Mouse (Mus musculus): ENCODE measurements around the gene Zfhx3. TPM values are rescaled to one million over a fixed set of nuclear protein-coding genes. Genes with fewer than 3 reads are reported as not detected.

Zfhx3 gene
- total and polyA plus RNA-seq, 3 experiments, result 0.11 to 0.30 TPM; not detected in 1

DNA sequence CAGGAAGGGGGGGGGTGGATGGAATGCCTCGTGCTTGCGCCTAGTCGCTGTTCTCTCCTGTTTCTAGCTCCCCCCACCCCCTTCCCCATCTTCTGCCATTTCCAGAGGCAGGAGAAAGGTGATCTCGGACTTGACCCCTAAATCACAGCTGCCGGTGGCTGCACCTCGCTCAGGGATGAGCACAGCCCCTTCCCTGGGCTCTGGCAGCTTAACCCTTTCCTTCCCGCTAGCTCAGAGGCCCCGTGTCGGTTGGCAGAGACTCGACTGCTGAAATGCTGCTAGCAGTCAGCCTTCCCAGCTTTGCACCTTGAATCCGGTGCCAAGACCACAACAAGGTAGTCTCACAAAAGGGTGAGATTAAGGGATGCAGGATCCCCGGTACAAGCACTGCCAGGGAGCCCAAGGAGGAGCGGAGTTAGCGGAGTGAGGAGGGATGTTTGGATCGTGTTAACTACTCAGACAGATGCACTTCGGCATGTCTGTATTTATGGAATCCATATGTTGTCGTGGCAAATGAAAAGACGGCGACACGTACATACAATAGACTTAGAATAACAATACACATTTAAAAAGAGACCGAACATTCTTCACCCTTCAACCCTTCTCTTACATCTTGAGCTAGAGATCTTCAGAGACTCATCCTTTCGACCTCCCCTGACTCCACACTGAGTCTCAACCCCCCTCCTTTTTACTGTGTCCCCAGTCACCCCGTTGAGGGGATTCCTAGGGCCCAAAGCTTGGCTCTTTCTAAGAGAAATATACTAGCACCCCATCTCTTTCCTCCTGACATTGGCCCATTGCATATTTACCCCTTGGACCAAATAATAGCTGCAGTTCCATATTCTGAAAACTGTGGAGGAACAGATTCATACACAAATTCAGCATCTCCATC lies 757.3 kb downstream of the Zfhx3 start:
- no peaks in the 10 kb centered on the region for H3K4me1 ChIP-seq (ENCODE audit: insufficient read depth, low read depth, low read length)
- DNase-seq (ENCODE audit: low spot score) (no peak), ATAC-seq (ENCODE audit: extremely low read depth, insufficient number of reproducible peaks, low FRiP score, poor library complexity, severe bottlenecking) (no peak)
- no peak overlapping the region for H3K4me3 ChIP-seq (ENCODE audit: low read depth, low read length)
- peaks cover 50% of the 10 kb centered on the region for H3K9me3 ChIP-seq (replicated peaks)
- TF ChIP-seq TAL1 (conservative IDR thresholded peaks at IDR 0.05; ENCODE audit: low read depth, low read length) (no peak), GATA1 (IDR thresholded peaks at IDR 0.05; ENCODE audit: borderline replicate concordance, low read length) (no peak), GATA2 (IDR thresholded peaks at IDR 0.05; ENCODE audit: borderline replicate concordance, low read depth, low read length) (no peak), CTCF (IDR thresholded peaks at IDR 0.05; ENCODE audit: low read depth, low read length) (no peak), POLR2AphosphoS5 (IDR thresholded peaks at IDR 0.05; ENCODE audit: insufficient replicate concordance, low read depth, low read length) (no peak)
- no peaks in the 10 kb centered on the region for H3K36me3 ChIP-seq (replicated peaks)
- H3K27me3 ChIP-seq (ENCODE audit: insufficient read depth, low read length), result no peaks in the 10 kb centered on the region

- Histone ChIP-seq H3K27me3 (ENCODE audit: insufficient read depth, low read length) (no peaks in the 10 kb centered on the region), H3K4me1 (ENCODE audit: insufficient read depth, low read depth, low read length) (no peaks in the 10 kb centered on the region), H3K9me3 (replicated peaks) (peaks cover 34% of the 10 kb centered on the region), H3K36me3 (replicated peaks) (no peaks in the 10 kb centered on the region), H3K4me3 (ENCODE audit: low read depth, low read length) (no peak overlapping the region)
- TF ChIP-seq CTCF (IDR thresholded peaks at IDR 0.05; ENCODE audit: low read depth, low read length), result no peak
- no peak for TF ChIP-seq TAL1 (conservative IDR thresholded peaks at IDR 0.05; ENCODE audit: low read depth, low read length)
- DNase-seq (ENCODE audit: low spot score) (no peak), ATAC-seq (ENCODE audit: extremely low read depth, insufficient number of reproducible peaks, low FRiP score, poor library complexity, severe bottlenecking) (no peak)
Measured at GRCm38 (mm10) chr8:108701381-108702175, 759.1 kb downstream of the Zfhx3 start.

DNA sequence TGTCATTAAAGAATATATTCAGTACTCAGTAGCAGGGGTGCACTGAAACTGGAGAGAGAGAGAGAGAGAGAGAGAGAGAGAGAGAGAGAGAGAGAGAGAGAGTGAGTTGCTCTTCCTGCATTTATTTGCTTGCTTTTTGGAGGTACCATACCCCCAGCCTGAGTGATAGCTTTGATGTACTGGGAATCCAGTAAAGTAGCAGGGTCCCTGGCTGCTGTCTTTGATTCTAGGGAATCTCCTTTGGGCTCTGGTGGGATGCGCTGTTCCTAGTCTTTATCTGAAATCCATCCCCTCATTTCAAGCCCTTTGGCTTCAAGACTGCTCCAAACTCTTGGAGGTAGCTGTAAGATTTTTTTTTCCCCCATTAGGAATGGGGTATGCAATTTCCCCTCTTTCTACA lies 759.8 kb downstream of the Zfhx3 start:
- H3K4me3 ChIP-seq (ENCODE audit: low read depth, low read length), result no peak overlapping the region
- no peaks in the 10 kb centered on the region for H3K36me3 ChIP-seq (replicated peaks)
- no peaks in the 10 kb centered on the region for H3K27me3 ChIP-seq (ENCODE audit: insufficient read depth, low read length)
- H3K4me1 ChIP-seq (ENCODE audit: insufficient read depth, low read depth, low read length), result no peaks in the 10 kb centered on the region
- TF ChIP-seq POLR2AphosphoS5 (IDR thresholded peaks at IDR 0.05; ENCODE audit: insufficient replicate concordance, low read depth, low read length) (no peak), TAL1 (conservative IDR thresholded peaks at IDR 0.05; ENCODE audit: low read depth, low read length) (no peak), GATA2 (IDR thresholded peaks at IDR 0.05; ENCODE audit: borderline replicate concordance, low read depth, low read length) (no peak), GATA1 (IDR thresholded peaks at IDR 0.05; ENCODE audit: borderline replicate concordance, low read length) (no peak), CTCF (IDR thresholded peaks at IDR 0.05; ENCODE audit: low read depth, low read length) (no peak)
- H3K9me3 ChIP-seq (replicated peaks), result peaks cover 36% of the 10 kb centered on the region
- no peak for DNase-seq (ENCODE audit: low spot score)
- ATAC-seq (ENCODE audit: extremely low read depth, insufficient number of reproducible peaks, low FRiP score, poor library complexity, severe bottlenecking), result no peak

GRCm38 (mm10) chr8:108705751-108706150 lies 763.3 kb downstream of the Zfhx3 start:
- ATAC-seq (ENCODE audit: extremely low read depth, insufficient number of reproducible peaks, low FRiP score, poor library complexity, severe bottlenecking) (no peak), DNase-seq (ENCODE audit: low spot score) (no peak)
- H3K4me1 ChIP-seq (ENCODE audit: insufficient read depth, low read depth, low read length), result no peaks in the 10 kb centered on the region
- peaks cover 24% of the 10 kb centered on the region for H3K9me3 ChIP-seq (replicated peaks)
- H3K27me3 ChIP-seq (ENCODE audit: insufficient read depth, low read length), result no peaks in the 10 kb centered on the region
- no peaks in the 10 kb centered on the region for H3K36me3 ChIP-seq (replicated peaks)
- no peak for TF ChIP-seq TAL1 (conservative IDR thresholded peaks at IDR 0.05; ENCODE audit: low read depth, low read length)
- TF ChIP-seq GATA2 (IDR thresholded peaks at IDR 0.05; ENCODE audit: borderline replicate concordance, low read depth, low read length), result no peak
- no peak for TF ChIP-seq POLR2AphosphoS5 (IDR thresholded peaks at IDR 0.05; ENCODE audit: insufficient replicate concordance, low read depth, low read length)
- TF ChIP-seq GATA1 (IDR thresholded peaks at IDR 0.05; ENCODE audit: borderline replicate concordance, low read length), result no peak
- no peak for TF ChIP-seq CTCF (IDR thresholded peaks at IDR 0.05; ENCODE audit: low read depth, low read length)
- no peak overlapping the region for H3K4me3 ChIP-seq (ENCODE audit: low read depth, low read length)

- TF ChIP-seq POLR2AphosphoS5 (IDR thresholded peaks at IDR 0.05; ENCODE audit: insufficient replicate concordance, low read depth, low read length), result no peak
- Histone ChIP-seq H3K4me1 (ENCODE audit: insufficient read depth, low read depth, low read length) (no peaks in the 10 kb centered on the region), H3K36me3 (replicated peaks) (no peaks in the 10 kb centered on the region), H3K4me3 (ENCODE audit: low read depth, low read length) (no peak overlapping the region), H3K27me3 (ENCODE audit: insufficient read depth, low read length) (no peaks in the 10 kb centered on the region), H3K9me3 (replicated peaks) (peaks cover 27% of the 10 kb centered on the region)
- DNase-seq (ENCODE audit: low spot score), result no peak
- no peak for ATAC-seq (ENCODE audit: extremely low read depth, insufficient number of reproducible peaks, low FRiP score, poor library complexity, severe bottlenecking)
Measured at GRCm38 (mm10) chr8:108706491-108706847, 764.0 kb downstream of the Zfhx3 start.

DNA sequence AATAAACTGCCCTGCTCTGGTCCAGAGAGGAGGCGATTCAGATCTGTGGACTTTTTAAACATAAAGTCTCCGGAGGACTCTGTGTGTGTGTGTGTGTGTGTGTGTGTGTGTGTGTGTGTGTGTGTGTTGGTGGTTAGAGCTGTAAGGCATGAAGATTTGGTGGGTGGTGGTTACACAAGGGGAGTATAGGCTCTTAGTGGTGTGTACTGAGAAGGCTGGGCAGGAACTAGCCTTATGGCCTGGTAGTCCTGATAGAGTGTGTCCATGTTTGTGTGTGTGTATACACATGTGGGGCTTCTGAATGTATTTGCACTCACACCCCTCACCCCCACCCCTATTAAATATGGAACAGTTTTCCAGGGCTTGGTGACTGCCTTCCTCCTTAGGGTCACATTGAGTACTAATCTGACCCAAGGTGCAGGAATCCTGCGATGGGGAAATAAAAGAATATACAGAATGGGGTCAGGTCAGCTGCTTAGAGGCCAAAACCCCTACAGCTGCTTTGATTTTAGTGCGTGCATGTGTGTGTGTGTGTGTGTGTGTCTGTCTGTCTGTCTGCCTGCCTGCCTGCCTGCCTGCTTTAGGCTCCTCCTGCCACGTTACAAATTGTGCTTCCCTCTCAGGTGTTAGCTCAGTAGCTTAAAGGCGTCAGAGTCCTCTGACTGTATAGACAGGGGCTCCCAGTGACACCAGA lies 764.6 kb downstream of the Zfhx3 start:
- no peaks in the 10 kb centered on the region for H3K4me1 ChIP-seq (ENCODE audit: insufficient read depth, low read depth, low read length)
- no peak for TF ChIP-seq GATA1 (IDR thresholded peaks at IDR 0.05; ENCODE audit: borderline replicate concordance, low read length)
- TF ChIP-seq TAL1 (conservative IDR thresholded peaks at IDR 0.05; ENCODE audit: low read depth, low read length), result no peak
- TF ChIP-seq GATA2 (IDR thresholded peaks at IDR 0.05; ENCODE audit: borderline replicate concordance, low read depth, low read length), result no peak
- TF ChIP-seq CTCF (IDR thresholded peaks at IDR 0.05; ENCODE audit: low read depth, low read length), result no peak
- TF ChIP-seq POLR2AphosphoS5 (IDR thresholded peaks at IDR 0.05; ENCODE audit: insufficient replicate concordance, low read depth, low read length), result no peak
- peaks cover 28% of the 10 kb centered on the region for H3K9me3 ChIP-seq (replicated peaks)
- no peaks in the 10 kb centered on the region for H3K27me3 ChIP-seq (ENCODE audit: insufficient read depth, low read length)
- no peak overlapping the region for H3K4me3 ChIP-seq (ENCODE audit: low read depth, low read length)
- H3K36me3 ChIP-seq (replicated peaks), result no peaks in the 10 kb centered on the region
- ATAC-seq (ENCODE audit: extremely low read depth, insufficient number of reproducible peaks, low FRiP score, poor library complexity, severe bottlenecking) (no peak), DNase-seq (ENCODE audit: low spot score) (no peak)
